Mouse (Mus musculus) bone marrow macrophage, adult 2 months (primary cell): ENCODE data around the gene Bahcc1.

ENCODE experiments used
- CTCF ChIP-seq: IDR thresholded peaks from 2 replicates; pipeline ENCODE4 v1.5.1; 2012; ENCODE audit warnings: low read depth, mild to moderate bottlenecking, low read length, moderate library complexity
- POLR2A ChIP-seq: IDR thresholded peaks from 2 replicates; pipeline ENCODE4 v1.6.1; 2012; ENCODE audit warnings: mild to moderate bottlenecking, low read depth, low read length, borderline replicate concordance

DNA sequence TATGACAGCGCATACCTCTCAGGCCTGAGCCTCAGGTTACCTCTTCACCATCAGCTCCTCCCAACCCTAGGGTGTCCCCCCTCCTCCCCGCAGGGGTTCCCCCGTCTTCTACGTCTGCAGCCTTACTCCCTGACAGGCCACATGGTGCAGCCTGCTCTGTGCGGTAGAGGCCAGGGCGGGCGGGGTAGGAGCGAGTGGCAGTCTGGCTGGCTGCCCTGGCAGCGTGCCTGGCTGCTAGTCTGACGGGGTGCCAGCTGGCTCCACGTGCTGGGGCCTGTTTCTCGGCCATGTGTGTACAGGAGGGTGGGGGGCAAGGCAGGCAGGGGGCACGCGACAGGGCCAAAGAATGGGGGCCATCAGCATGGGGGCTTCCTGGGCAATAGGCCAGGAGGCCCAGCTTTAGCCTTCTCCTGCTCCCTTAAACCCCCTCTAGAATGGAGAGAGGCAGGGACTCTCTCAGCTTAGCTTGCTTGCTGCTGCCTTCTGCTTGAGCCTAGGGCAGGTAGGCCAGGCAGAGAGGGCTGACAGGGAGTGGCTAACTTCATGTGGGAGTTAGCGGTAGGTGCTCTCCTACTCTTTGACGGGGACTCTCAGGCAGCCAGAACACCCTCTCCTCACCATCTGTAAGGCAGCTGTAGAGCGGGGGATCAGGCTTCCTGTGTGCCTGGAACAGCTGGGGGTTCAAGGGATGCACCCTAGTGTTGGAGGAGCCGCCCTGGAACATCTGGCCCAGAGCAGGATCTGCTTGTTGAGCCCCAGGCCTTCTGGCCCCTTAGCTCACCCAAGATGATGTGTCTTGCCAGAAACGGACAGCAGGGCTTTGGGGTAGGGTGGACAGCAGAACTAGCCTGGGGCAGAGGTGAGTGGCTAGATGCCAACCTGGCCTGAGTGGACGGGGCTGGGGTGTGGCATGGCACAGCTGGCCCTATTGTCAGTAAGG, 28.9 kb downstream of the Bahcc1 start:
- TF ChIP-seq CTCF (no peak), POLR2A (no peak)
